Mouse (Mus musculus) left cerebral cortex, postnatal 25 days (tissue): ENCODE results near the gene Prox1. TPM values are rescaled to one million over a fixed set of nuclear protein-coding genes. Genes with fewer than 3 reads are reported as not detected.

Source experiments
- DNase-seq, 2 experiments: peaks; one replicate each; pipeline ENCODE4 v3.0.0; 2022; ENCODE audit warnings: low spot score in 2 of 2, mixed read lengths in 1 of 2
- intact Hi-C: fragments of 180-260 bp; cut with DNase I; formaldehyde crosslinking; loops from one replicate; pipeline ENCODE4 v1.15.1; 2025
- total RNA-seq, 2 experiments: library from RNA; stranded (reverse); gene quantifications; 2 replicates each; pipeline ENCODE4 v1.2.3; 2021

Gene Prox1
- total RNA-seq, 2 experiments from 2014 or later: 7.2 to 7.8 TPM

GRCm38 (mm10) chr1:190174671-190175661, 4.5 kb upstream of the Prox1 start:
- intact Hi-C loops: loop anchor here (5.0 kb wide), 2 partner anchors 128 to 622 kb away; no protein-coding TSS in a partner anchor
- DNase-seq: no peak

- intact Hi-C loops: loop anchor here (5.0 kb wide), 2 partner anchors 127 to 623 kb away; no protein-coding TSS in a partner anchor
- no peak for DNase-seq
Observed at GRCm38 (mm10) chr1:190174231-190174630, 3.7 kb upstream of the Prox1 start.

- intact Hi-C loops: loop anchor here (5.0 kb wide), 2 partner anchors 126 to 624 kb away; no protein-coding TSS in a partner anchor
- no peak for DNase-seq
Observed at GRCm38 (mm10) chr1:190173596-190173995, 3.1 kb upstream of the Prox1 start.

- intact Hi-C loops: loop anchor here (5.0 kb wide), 2 partner anchors 126 to 624 kb away; no protein-coding TSS in a partner anchor
- DNase-seq: no peak
Observed at GRCm38 (mm10) chr1:190172979-190173461, 2.5 kb upstream of the Prox1 start.

GRCm38 (mm10) chr1:190172311-190172978, 1.9 kb upstream of the Prox1 start:
- intact Hi-C loops: loop anchor here (5.0 kb wide), 2 partner anchors 125 to 625 kb away; no protein-coding TSS in a partner anchor
- no peak for DNase-seq

GRCm38 (mm10) chr1:190171750-190172149, 1.2 kb upstream of the Prox1 start:
- no peak for DNase-seq
- intact Hi-C loops: loop anchor here (5.0 kb wide), 2 partner anchors 124 to 626 kb away; no protein-coding TSS in a partner anchor

GRCm38 (mm10) chr1:190171341-190171740, 827 bp upstream of the Prox1 start:
- intact Hi-C loops: loop anchor here (5.0 kb wide), 2 partner anchors 124 to 626 kb away; no protein-coding TSS in a partner anchor
- no peak for DNase-seq

GRCm38 (mm10) chr1:190170819-190171216, 304 bp upstream of the Prox1 start:
- no peak for DNase-seq
- intact Hi-C loops: loop anchor here (5.0 kb wide), 2 partner anchors 124 to 626 kb away; no protein-coding TSS in a partner anchor

- no peak for DNase-seq
- intact Hi-C loops: no loop called here
Observed at GRCm38 (mm10) chr1:190168761-190169671, 1.5 kb downstream of the Prox1 start.

GRCm38 (mm10) chr1:190168115-190168514, 2.4 kb downstream of the Prox1 start:
- no peak for DNase-seq
- intact Hi-C loops: no loop called here

GRCm38 (mm10) chr1:190167609-190168008, 2.9 kb downstream of the Prox1 start:
- no peak for DNase-seq
- intact Hi-C loops: no loop called here

- intact Hi-C loops: no loop called here
- DNase-seq: no peak
Observed at GRCm38 (mm10) chr1:190165511-190165910, 5.0 kb downstream of the Prox1 start.

- intact Hi-C loops: no loop called here
- DNase-seq: no peak
Observed at GRCm38 (mm10) chr1:190163471-190163870, 7.0 kb downstream of the Prox1 start.

GRCm38 (mm10) chr1:190161708-190162465, 8.6 kb downstream of the Prox1 start:
- no peak for DNase-seq
- intact Hi-C loops: no loop called here

GRCm38 (mm10) chr1:190161288-190161687, 9.2 kb downstream of the Prox1 start:
- intact Hi-C loops: no loop called here

GRCm38 (mm10) chr1:190159457-190159856, 11.1 kb downstream of the Prox1 start:
- no peak for DNase-seq
- intact Hi-C loops: no loop called here

More at GRCm38 (mm10) chr1:190161288-190161687, 9.2 kb downstream of the Prox1 start:
- no peak for DNase-seq

- intact Hi-C loops: no loop called here
- DNase-seq: no peak
Observed at GRCm38 (mm10) chr1:190155751-190156150, 14.8 kb downstream of the Prox1 start.

GRCm38 (mm10) chr1:190155021-190155420, 15.5 kb downstream of the Prox1 start:
- intact Hi-C loops: no loop called here
- no peak for DNase-seq
